Mouse (Mus musculus) bone marrow macrophage, adult 2 months (primary cell): ENCODE data around the gene Arid1b.

Experiments used
- CTCF ChIP-seq: IDR thresholded peaks from 2 replicates; pipeline ENCODE4 v1.5.1; 2012; ENCODE audit warnings: low read depth, mild to moderate bottlenecking, low read length, moderate library complexity
- POLR2A ChIP-seq: IDR thresholded peaks from 2 replicates; pipeline ENCODE4 v1.6.1; 2012; ENCODE audit warnings: mild to moderate bottlenecking, low read depth, low read length, borderline replicate concordance

- no peak for TF ChIP-seq CTCF
- no peak for TF ChIP-seq POLR2A
Measured at GRCm38 (mm10) chr17:5078576-5078975, 84.4 kb downstream of the Arid1b start.
